Mouse (Mus musculus) natural killer cell, adult 2 months (primary cell): ENCODE measurements at regions not wholly inside any gene's neighbourhood (a gene's known extent, or its start where the extent isn't known, plus 50 kb on each side); places are given as distances from the start of the nearest gene placed in this dataset.
A peak's percentile ranks its signal among the peaks of the same experiment; 100 is the strongest.

Source experiments
- DNase-seq, 2 experiments: peaks; one replicate each; pipeline ENCODE4 v3.0.0; 2022; ENCODE audit warnings: low spot score in 2 of 2

GRCm38 (mm10) chr2:169037519-169037918 is 82.1 kb upstream of the Zfp64 start:
- DNase-seq: no peak

GRCm38 (mm10) chr2:169035315-169035714 is 79.9 kb upstream of the Zfp64 start:
- DNase-seq: peak in 1 of 2 experiments; percentile 2

GRCm38 (mm10) chr2:169033997-169034396 is 78.6 kb upstream of the Zfp64 start:
- DNase-seq: no peak

- no peak for DNase-seq
These were observed 77.8 kb upstream of the Zfp64 start for GRCm38 (mm10) chr2:169033181-169033580.

- DNase-seq: no peak
These were observed 73.2 kb upstream of the Zfp64 start for GRCm38 (mm10) chr2:169028531-169029114.

GRCm38 (mm10) chr2:169019037-169019436 is 63.6 kb upstream of the Zfp64 start:
- no peak for DNase-seq

- DNase-seq: no peak
These were observed 54.9 kb upstream of the Zfp64 start for GRCm38 (mm10) chr2:169010271-169010670.

- DNase-seq: no peak
These were observed 53.4 kb upstream of the Zfp64 start for GRCm38 (mm10) chr2:169008756-169009155.

GRCm38 (mm10) chr2:169008333-169008732 is 52.9 kb upstream of the Zfp64 start:
- no peak for DNase-seq

- DNase-seq: no peak
These were observed 51.2 kb upstream of the Zfp64 start for GRCm38 (mm10) chr2:169006549-169006948.

GRCm38 (mm10) chr2:169005810-169006209 is 50.4 kb upstream of the Zfp64 start:
- no peak for DNase-seq
